Mouse (Mus musculus) heart, adult 18-20 months (tissue): ENCODE results near the gene Acly. TPM values are rescaled to one million over a fixed set of nuclear protein-coding genes. Genes with fewer than 3 reads are reported as not detected.

Experiments
- DNase-seq, 2 experiments: peaks; one replicate each; pipeline ENCODE4 v3.0.0; 2021 to 2022; ENCODE audit warnings: mixed read lengths in 1 of 2
- long read RNA-seq, 2 experiments: library from polyadenylated mRNA; stranded (forward); transcript quantifications; one replicate each; pipeline ENCODE4 v2.0.0; 2021
- total RNA-seq, 2 experiments: library from RNA; stranded (reverse); gene quantifications; 2 replicates each; pipeline ENCODE4 v1.2.3; 2021

Gene Acly
- 10 to 100 TPM; 35.6 to 80.9 TPM for total RNA-seq
- long read RNA-seq, experiment 1, full-length matches to known transcripts, result 28 of 39 reads
- long read RNA-seq, experiment 1, partial matches to known transcripts, result 6 of 39 reads
- long read RNA-seq, experiment 1, other reads (novel, unspliced or antisense), result 5 of 39 reads
- long read RNA-seq, experiment 2, full-length matches to known transcripts, result 43 of 54 reads
- long read RNA-seq, experiment 2, partial matches to known transcripts, result 7 of 54 reads
- long read RNA-seq, experiment 2, other reads (novel, unspliced or antisense), result 4 of 54 reads

- peak; percentile 99 for DNase-seq
Measured at GRCm38 (mm10) chr11:100527458-100528374, at the start of gene Acly. Gene Acly, minus strand, starts transcription at chr11:100528000.

- no peak for DNase-seq
Measured at GRCm38 (mm10) chr11:100576256-100576655, 48.5 kb upstream of the Acly start.

- no peak for DNase-seq
Measured at GRCm38 (mm10) chr11:100575484-100575855, 47.7 kb upstream of the Acly start.

- peak; percentile 85 to 87 for DNase-seq
Measured at GRCm38 (mm10) chr11:100574708-100575483, 47.1 kb upstream of the Acly start, which contains the start of gene Cnp. Gene Cnp, plus strand, starts transcription at chr11:100574904.

- DNase-seq, result no peak
Measured at GRCm38 (mm10) chr11:100574188-100574587, 46.4 kb upstream of the Acly start.

GRCm38 (mm10) chr11:100571202-100571567, 43.4 kb upstream of the Acly start:
- DNase-seq, result peak; percentile 41 to 42

- peak; percentile 81 to 89 for DNase-seq
Measured at GRCm38 (mm10) chr11:100570430-100571201, 42.8 kb upstream of the Acly start.

GRCm38 (mm10) chr11:100569789-100570188, 42.0 kb upstream of the Acly start:
- no peak for DNase-seq

- no peak for DNase-seq
Measured at GRCm38 (mm10) chr11:100568692-100569091, 40.9 kb upstream of the Acly start.

GRCm38 (mm10) chr11:100567815-100568245, 40.0 kb upstream of the Acly start:
- no peak for DNase-seq

- DNase-seq, result no peak
Measured at GRCm38 (mm10) chr11:100567229-100567628, 39.4 kb upstream of the Acly start.

GRCm38 (mm10) chr11:100564703-100565102, 36.9 kb upstream of the Acly start:
- DNase-seq, result no peak

GRCm38 (mm10) chr11:100564297-100564696, 36.5 kb upstream of the Acly start:
- DNase-seq, result no peak

GRCm38 (mm10) chr11:100561748-100562147, 33.9 kb upstream of the Acly start:
- DNase-seq, result no peak

GRCm38 (mm10) chr11:100559476-100559875, 31.7 kb upstream of the Acly start:
- no peak for DNase-seq

GRCm38 (mm10) chr11:100557563-100557962, 29.8 kb upstream of the Acly start:
- DNase-seq, result no peak

GRCm38 (mm10) chr11:100555583-100555982, 27.8 kb upstream of the Acly start:
- DNase-seq, result peak; percentile 74

GRCm38 (mm10) chr11:100552842-100553241, 25.0 kb upstream of the Acly start:
- no peak for DNase-seq

- DNase-seq, result no peak
Measured at GRCm38 (mm10) chr11:100550101-100550500, 22.3 kb upstream of the Acly start.

GRCm38 (mm10) chr11:100549466-100549865, 21.7 kb upstream of the Acly start:
- DNase-seq, result no peak

GRCm38 (mm10) chr11:100548141-100548540, 20.3 kb upstream of the Acly start:
- DNase-seq, result no peak

GRCm38 (mm10) chr11:100546955-100547354, 19.2 kb upstream of the Acly start:
- no peak for DNase-seq
